Mouse (Mus musculus): ENCODE results near the gene Synpo2. TPM values are rescaled to one million over a fixed set of nuclear protein-coding genes. Genes with fewer than 3 reads are reported as not detected.

The Synpo2 gene
- polyA plus RNA-seq, 1 experiment from 2014 or later: 5.1 TPM

DNA sequence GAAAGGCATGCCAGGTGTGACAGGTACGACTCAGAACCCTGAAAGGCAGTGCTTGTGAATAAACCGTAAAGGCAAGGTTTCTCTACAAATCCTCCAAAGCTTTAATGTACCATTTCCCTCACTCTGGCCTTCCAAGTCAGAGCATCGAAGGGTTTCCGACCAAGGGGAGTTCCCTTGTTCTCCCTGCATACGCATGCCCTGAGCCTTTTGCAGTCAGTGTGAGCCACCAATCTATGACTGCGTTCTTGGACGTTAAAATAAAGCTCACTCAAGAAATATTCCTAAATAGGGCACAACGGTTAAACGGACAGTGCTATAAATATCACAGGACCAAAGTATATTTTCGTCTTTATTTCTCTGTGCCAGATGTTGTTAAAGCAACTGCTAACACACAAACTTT lies 51.7 kb downstream of the Synpo2 start:
- no peak overlapping the region for H3K27ac ChIP-seq
- TF ChIP-seq CTCF (IDR thresholded peaks at IDR 0.05; ENCODE audit: low read depth): no peak
- ATAC-seq (replicated peaks; ENCODE audit: low FRiP score, low read depth) (no peak), DNase-seq (ENCODE audit: low spot score) (no peak)
- H3K36me3 ChIP-seq (ENCODE audit: insufficient read depth, low read length): no peaks in the 10 kb centered on the region
- no peaks in the 10 kb centered on the region for H3K9me3 ChIP-seq (replicated peaks; ENCODE audit: low read length)
- H3K4me1 ChIP-seq (replicated peaks; ENCODE audit: insufficient read depth, low read length): no peaks in the 10 kb centered on the region
- H3K27me3 ChIP-seq (ENCODE audit: insufficient read depth, low read length): no peaks in the 10 kb centered on the region
- H3K4me2 ChIP-seq (ENCODE audit: low read length): no peak overlapping the region
- no peak overlapping the region for H3K9ac ChIP-seq (ENCODE audit: low read depth, low read length)
- WGBS: 81% methylated on average over 10 of the region's 10 CpGs
- H3K4me3 ChIP-seq (replicated peaks; ENCODE audit: low read depth, low read length): no peak overlapping the region

DNA sequence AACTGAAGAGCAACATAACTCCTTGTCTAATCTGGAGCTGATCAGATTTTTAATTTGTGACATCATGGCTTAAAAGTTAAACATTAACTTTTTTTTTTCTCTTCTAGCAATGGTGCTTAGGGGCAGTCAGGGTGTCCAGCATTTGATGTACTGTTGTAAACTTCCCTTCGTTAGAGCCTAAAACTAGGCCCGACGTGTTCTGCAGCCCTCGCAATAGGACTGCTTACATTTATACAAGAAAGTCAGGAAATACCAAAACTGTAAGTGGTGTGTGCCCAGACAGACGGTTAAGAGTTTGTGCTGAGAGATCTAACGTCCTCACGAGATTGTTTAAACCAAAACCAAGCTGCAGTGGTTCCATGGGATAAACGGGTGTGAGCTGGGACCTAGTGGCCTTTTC lies 56.4 kb downstream of the Synpo2 start:
- Histone ChIP-seq H3K9ac (ENCODE audit: low read depth, low read length) (no peak overlapping the region), H3K36me3 (ENCODE audit: insufficient read depth, low read length) (no peaks in the 10 kb centered on the region), H3K4me3 (replicated peaks; ENCODE audit: low read depth, low read length) (no peak overlapping the region), H3K27ac (peak overlapping the region; percentile 36), H3K4me1 (replicated peaks; ENCODE audit: insufficient read depth, low read length) (no peaks in the 10 kb centered on the region), H3K27me3 (ENCODE audit: insufficient read depth, low read length) (no peaks in the 10 kb centered on the region), H3K9me3 (replicated peaks; ENCODE audit: low read length) (no peaks in the 10 kb centered on the region), H3K4me2 (ENCODE audit: low read length) (no peak overlapping the region)
- WGBS: 38% methylated on average over 8 of the region's 8 CpGs
- TF ChIP-seq CTCF (IDR thresholded peaks at IDR 0.05; ENCODE audit: low read depth): no peak
- 0 out of 2 replicates have a peak, but pooled peaks have one; percentile 49 for ATAC-seq (replicated peaks; ENCODE audit: low FRiP score, low read depth)
- peak; percentile 44 for DNase-seq (ENCODE audit: low spot score)

DNA sequence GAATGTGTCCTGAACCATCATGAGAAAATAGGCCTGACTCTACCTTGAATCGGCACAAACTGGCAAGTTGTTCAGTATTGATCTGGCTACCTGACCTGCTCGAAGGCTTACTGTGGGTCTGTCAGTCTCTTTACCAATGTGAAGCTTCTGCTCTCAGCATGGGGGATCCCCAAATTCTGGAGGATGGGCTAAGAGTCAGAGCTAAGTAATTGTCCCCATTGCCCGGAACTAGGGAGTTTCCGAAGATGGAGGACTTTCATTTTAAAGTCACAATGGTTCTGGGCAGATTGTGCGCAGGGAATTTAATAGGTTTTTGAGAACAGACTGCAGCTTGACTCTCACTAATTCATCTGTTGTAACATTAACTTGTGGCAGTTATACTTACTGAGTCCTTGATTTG lies 56.9 kb downstream of the Synpo2 start:
- H3K27me3 ChIP-seq (ENCODE audit: insufficient read depth, low read length): no peaks in the 10 kb centered on the region
- no peak overlapping the region for H3K4me2 ChIP-seq (ENCODE audit: low read length)
- H3K4me3 ChIP-seq (replicated peaks; ENCODE audit: low read depth, low read length): no peak overlapping the region
- DNase-seq (ENCODE audit: low spot score) (no peak), ATAC-seq (replicated peaks; ENCODE audit: low FRiP score, low read depth) (no peak)
- H3K9me3 ChIP-seq (replicated peaks; ENCODE audit: low read length): no peaks in the 10 kb centered on the region
- no peak overlapping the region for H3K9ac ChIP-seq (ENCODE audit: low read depth, low read length)
- TF ChIP-seq CTCF (IDR thresholded peaks at IDR 0.05; ENCODE audit: low read depth): no peak
- no peaks in the 10 kb centered on the region for H3K36me3 ChIP-seq (ENCODE audit: insufficient read depth, low read length)
- 80% methylated on average over 5 of the region's 5 CpGs for WGBS
- H3K4me1 ChIP-seq (replicated peaks; ENCODE audit: insufficient read depth, low read length): peaks cover 3% of the 10 kb centered on the region; the same call in 1 of the 2 replicates
- H3K27ac ChIP-seq: no peak overlapping the region

DNA sequence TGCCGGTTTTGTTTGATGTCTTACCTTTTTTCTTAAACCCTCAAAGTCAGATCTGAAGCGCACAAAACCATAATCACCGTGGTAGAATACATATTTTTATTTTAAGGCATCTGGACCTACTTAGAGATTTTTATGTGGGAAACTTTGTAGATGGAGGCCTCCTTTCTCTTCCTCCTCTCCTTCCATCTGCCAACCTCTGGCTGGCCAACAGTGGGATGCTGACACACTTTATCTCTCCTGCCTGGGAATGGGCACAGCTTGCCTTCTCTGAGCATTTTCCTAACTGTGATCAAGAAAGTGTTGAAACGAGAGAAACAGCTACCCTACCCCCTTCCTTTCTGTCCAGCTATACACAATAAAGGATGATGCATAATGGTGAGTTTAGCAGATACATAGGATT lies 57.5 kb downstream of the Synpo2 start:
- no peaks in the 10 kb centered on the region for H3K36me3 ChIP-seq (ENCODE audit: insufficient read depth, low read length)
- no peak for DNase-seq (ENCODE audit: low spot score)
- H3K4me3 ChIP-seq (replicated peaks; ENCODE audit: low read depth, low read length): no peak overlapping the region
- WGBS: 80% methylated on average over 4 of the region's 4 CpGs
- H3K9me3 ChIP-seq (replicated peaks; ENCODE audit: low read length): no peaks in the 10 kb centered on the region
- ATAC-seq (replicated peaks; ENCODE audit: low FRiP score, low read depth): no peak
- peaks cover 8% of the 10 kb centered on the region; the same call in 1 of the 2 replicates for H3K4me1 ChIP-seq (replicated peaks; ENCODE audit: insufficient read depth, low read length)
- no peak overlapping the region for H3K27ac ChIP-seq
- no peak overlapping the region for H3K9ac ChIP-seq (ENCODE audit: low read depth, low read length)
- no peaks in the 10 kb centered on the region for H3K27me3 ChIP-seq (ENCODE audit: insufficient read depth, low read length)
- no peak for TF ChIP-seq CTCF (IDR thresholded peaks at IDR 0.05; ENCODE audit: low read depth)
- H3K4me2 ChIP-seq (ENCODE audit: low read length): no peak overlapping the region

DNA sequence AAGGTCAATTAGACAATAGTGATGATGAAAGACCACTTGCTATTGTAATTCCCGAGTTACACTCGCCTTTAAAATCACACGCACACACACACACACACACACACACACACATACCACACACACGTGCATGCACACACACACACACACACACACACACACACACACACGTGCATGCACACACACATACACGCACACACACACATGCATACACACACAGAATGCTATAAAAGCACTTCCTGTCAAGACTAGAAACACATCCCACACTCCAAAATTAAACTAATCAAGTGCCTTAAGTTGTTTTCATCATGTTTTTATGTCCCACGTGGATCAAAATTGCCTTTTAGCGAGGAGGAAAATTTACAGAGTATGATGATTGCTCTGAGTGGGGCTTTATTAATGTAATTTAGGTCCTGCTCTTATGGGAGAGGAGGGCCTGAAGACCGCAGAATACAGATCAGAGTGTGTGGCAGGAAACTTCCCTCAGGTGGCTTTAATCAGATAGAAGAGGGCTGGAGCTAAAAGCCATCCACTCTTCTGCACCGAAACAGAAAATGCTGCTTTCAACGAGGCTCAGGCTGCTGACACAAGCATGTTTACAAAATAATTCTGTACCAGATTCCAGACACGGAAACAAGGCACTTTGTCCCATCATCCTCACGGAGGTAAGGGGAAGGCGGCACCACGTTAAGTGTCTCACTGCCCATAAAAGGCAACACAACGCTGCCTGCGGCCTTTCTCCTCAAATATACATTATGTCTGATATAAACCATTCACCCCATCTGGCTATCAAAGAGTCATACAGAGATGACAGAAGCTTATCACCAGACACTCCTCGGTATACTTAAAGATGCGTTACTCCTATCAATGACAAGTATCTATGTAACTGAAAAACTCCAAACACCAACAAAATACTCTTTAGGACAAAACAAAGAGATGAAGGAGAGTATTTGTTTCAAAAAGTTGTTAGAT lies 59.3 kb downstream of the Synpo2 start:
- TF ChIP-seq CTCF (IDR thresholded peaks at IDR 0.05; ENCODE audit: low read depth): no peak
- Histone ChIP-seq H3K36me3 (ENCODE audit: insufficient read depth, low read length) (no peaks in the 10 kb centered on the region), H3K4me3 (replicated peaks; ENCODE audit: low read depth, low read length) (no peak overlapping the region), H3K27me3 (ENCODE audit: insufficient read depth, low read length) (no peaks in the 10 kb centered on the region), H3K4me2 (ENCODE audit: low read length) (no peak overlapping the region), H3K9me3 (replicated peaks; ENCODE audit: low read length) (no peaks in the 10 kb centered on the region), H3K27ac (peak overlapping the region; percentile 58; the same call in 1 of the 2 replicates), H3K4me1 (replicated peaks; ENCODE audit: insufficient read depth, low read length) (peaks cover 8% of the 10 kb centered on the region; the same call in 1 of the 2 replicates), H3K9ac (ENCODE audit: low read depth, low read length) (no peak overlapping the region)
- ATAC-seq (replicated peaks; ENCODE audit: low FRiP score, low read depth) (no peak), DNase-seq (ENCODE audit: low spot score) (peak; percentile 40)
- 58% methylated on average over 19 of the region's 19 CpGs for WGBS

DNA sequence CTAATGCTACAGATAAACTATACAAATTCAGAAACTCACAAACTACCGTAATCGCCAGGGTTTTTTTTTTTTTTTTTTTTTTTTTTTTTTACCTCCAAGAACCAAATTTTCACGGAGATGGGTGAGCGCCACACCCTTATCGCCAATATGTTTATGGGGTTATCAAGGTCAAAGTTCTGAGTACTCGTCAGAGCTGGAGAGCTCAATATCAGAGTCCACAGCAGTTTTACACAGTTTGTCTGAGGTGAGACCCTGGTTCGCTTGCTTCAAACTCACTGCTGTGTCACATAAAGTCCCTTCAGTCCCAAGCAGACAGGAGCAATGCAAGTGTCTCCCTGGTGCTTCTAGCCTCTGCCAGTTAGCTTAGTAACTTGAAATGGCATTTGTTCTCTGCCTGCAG lies 60.8 kb downstream of the Synpo2 start:
- TF ChIP-seq CTCF (IDR thresholded peaks at IDR 0.05; ENCODE audit: low read depth): no peak
- DNase-seq (ENCODE audit: low spot score): no peak
- H3K4me1 ChIP-seq (replicated peaks; ENCODE audit: insufficient read depth, low read length): peaks cover 8% of the 10 kb centered on the region; the same call in 1 of the 2 replicates
- no peaks in the 10 kb centered on the region for H3K27me3 ChIP-seq (ENCODE audit: insufficient read depth, low read length)
- ATAC-seq (replicated peaks; ENCODE audit: low FRiP score, low read depth): no peak
- no peak overlapping the region for H3K9ac ChIP-seq (ENCODE audit: low read depth, low read length)
- H3K9me3 ChIP-seq (replicated peaks; ENCODE audit: low read length): no peaks in the 10 kb centered on the region
- no peak overlapping the region for H3K4me2 ChIP-seq (ENCODE audit: low read length)
- no peaks in the 10 kb centered on the region for H3K36me3 ChIP-seq (ENCODE audit: insufficient read depth, low read length)
- H3K4me3 ChIP-seq (replicated peaks; ENCODE audit: low read depth, low read length): no peak overlapping the region
- WGBS: 93% methylated on average over 7 of the region's 7 CpGs
- no peak overlapping the region for H3K27ac ChIP-seq

Data from kidney, postnatal 0 days (tissue).